In genomic region chr7:75216180-75216579, GRCm38 (mm10) we compare ENCODE assay signal across 16 mouse cellular contexts.
"Had no signal": no experiment of that assay in that cellular context is flagged by ENCODE, and none has a peak within 500 bp of the region (broad histone marks: within the 10 kb centered on the region; RNA-seq: fewer than 3 reads in every experiment).

No protein-coding gene starts in this region.

- H3K4me3 ChIP-seq: neural tube, embryonic 13.5 days; neural tube, embryonic 15.5 days; stomach, embryonic 15.5 days had no signal

- H3K27me3 ChIP-seq: neural tube, embryonic 13.5 days; neural tube, embryonic 15.5 days; stomach, embryonic 15.5 days had no signal

- DNase-seq: retina, postnatal 1 day; right cerebral cortex, adult 18-20 months; right cerebral cortex, postnatal 14 days; right cerebral cortex, postnatal 25 days; right cerebral cortex, postnatal 4 days; spleen, adult 18-20 months; thymus, adult 18-20 months; thymus, adult 2 months; thymus, postnatal 14 days; thymus, postnatal 25 days; thymus, postnatal 36 days; thymus, postnatal 4 days had no signal

- H3K27ac ChIP-seq: neural tube, embryonic 13.5 days; neural tube, embryonic 15.5 days; stomach, embryonic 15.5 days; stomach, postnatal 0 days had no signal

- H3K4me1 ChIP-seq: neural tube, embryonic 13.5 days; neural tube, embryonic 15.5 days; stomach, embryonic 15.5 days had no signal
